Mouse (Mus musculus): ENCODE results near the gene Slc25a13.

GRCm38 (mm10) chr6:6188970-6189369, 28.0 kb downstream of the Slc25a13 start:
- TF ChIP-seq HCFC1 (IDR thresholded peaks at IDR 0.05; ENCODE audit: low read depth, low read length) (no peak), JUND (conservative IDR thresholded peaks at IDR 0.05; ENCODE audit: low read depth, low read length) (no peak), CTCF (conservative IDR thresholded peaks at IDR 0.05 in 1 of 2, IDR thresholded peaks at IDR 0.05 in 1 of 2; ENCODE audit: low read depth in 2 of 2, low read length in 2 of 2) (no peak), ETS1 (conservative IDR thresholded peaks at IDR 0.05; ENCODE audit: low read depth, low read length) (no peak), SMC3 (IDR thresholded peaks at IDR 0.05; ENCODE audit: low read depth, low read length) (no peak), MEF2A (IDR thresholded peaks at IDR 0.05; ENCODE audit: borderline replicate concordance, low read depth, low read length) (no peak), UBTF (IDR thresholded peaks at IDR 0.05; ENCODE audit: low read depth, low read length) (no peak), USF2 (conservative IDR thresholded peaks at IDR 0.05; ENCODE audit: low read depth, low read length) (no peak)
